Mouse (Mus musculus): ENCODE data around the gene Fcrl6.

Fcrl6 gene

GRCm38 (mm10) chr1:172616537-172617300, 14.4 kb upstream of the Fcrl6 start:
- in situ Hi-C loops (cut with MboI, MseI) = no loop called here

DNA sequence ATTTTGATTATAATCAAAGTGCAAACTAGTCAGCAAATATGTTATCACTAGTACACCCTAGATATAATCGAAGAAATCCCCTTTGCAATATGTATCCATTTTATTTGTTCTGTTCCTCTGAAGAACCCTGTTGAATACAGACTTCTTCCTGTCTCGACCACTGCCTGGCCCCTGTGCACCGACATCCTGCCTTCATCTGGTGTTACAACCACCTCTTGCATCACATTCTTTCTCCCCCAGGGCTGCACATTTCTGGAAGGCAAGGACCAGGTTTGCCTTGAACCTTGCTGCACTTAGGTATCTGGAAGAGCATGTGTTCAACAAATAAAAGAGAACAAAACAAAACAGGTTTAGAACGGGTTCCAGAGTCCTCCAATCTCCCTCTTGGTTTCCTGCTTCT, 13.1 kb upstream of the Fcrl6 start:
- in situ Hi-C loops (cut with MboI, MseI) = no loop called here

GRCm38 (mm10) chr1:172614654-172615053, 12.3 kb upstream of the Fcrl6 start:
- in situ Hi-C loops (cut with MboI, MseI) = no loop called here

DNA sequence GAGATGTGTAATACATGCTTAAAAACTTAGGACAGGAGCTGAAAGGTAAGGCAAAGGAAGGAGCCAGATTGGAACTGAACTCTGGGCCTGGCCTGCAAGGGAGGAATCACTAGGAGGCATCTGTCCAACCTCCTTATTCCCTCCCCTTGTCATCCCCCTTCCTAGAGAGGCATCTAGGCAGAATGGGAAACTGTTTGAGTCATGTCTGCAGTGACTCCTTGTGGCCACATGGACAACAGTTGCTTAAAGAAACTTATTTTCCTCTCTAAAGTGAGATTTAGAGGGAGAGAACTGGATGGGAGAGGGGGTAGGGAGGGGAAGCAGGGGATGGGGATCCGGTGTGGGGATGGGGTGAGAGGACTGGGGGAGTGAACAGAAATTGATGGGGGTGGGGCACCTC, 10.4 kb upstream of the Fcrl6 start:
- in situ Hi-C loops (cut with MboI, MseI) = no loop called here

DNA sequence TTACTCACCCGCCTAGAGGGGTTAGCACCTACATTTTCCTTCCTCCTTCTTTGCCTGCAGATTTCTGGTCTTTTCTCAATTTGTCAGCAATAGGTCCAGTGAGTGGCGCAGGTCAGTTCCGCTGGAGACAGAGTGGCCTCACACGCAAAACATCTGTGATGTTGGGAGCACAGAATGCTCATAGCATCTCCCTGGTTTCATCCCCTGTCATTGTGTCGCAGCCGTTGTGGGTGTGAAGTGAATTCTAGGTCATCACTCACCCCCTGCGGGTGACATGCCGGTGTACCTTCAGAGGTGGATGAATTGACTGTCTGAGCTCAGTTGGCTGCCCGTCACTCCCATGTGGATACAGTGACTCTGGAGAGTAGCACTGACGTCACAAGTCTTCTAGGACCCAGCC, 9.0 kb upstream of the Fcrl6 start:
- in situ Hi-C loops (cut with MboI, MseI) = no loop called here

- in situ Hi-C loops (cut with MboI, MseI) = no loop called here
Measured at GRCm38 (mm10) chr1:172594495-172594894, 7.9 kb downstream of the Fcrl6 start.

GRCm38 (mm10) chr1:172593956-172594355, 8.4 kb downstream of the Fcrl6 start:
- in situ Hi-C loops (cut with MboI, MseI) = no loop called here

DNA sequence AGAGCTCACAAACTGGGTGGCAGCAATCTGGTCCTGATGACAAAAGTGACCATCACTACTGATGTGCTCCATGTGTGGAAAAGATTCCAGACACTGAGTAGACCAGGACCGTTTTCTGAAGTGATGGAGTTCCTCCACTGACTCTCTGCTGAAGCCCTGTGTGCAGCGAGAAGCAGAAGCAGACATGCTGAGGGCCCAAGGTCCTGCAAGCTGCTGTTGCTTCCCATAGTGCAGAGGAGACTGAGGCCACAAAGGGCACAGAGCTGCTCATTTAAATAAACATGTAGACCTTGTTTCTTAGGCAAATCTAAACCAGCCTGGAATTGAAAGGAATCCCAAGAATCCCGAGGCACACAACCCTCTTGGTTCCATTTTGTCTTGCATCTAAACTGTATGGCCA, 9.0 kb downstream of the Fcrl6 start:
- in situ Hi-C loops (cut with MboI, MseI) = no loop called here

GRCm38 (mm10) chr1:172590385-172590784, 12.0 kb downstream of the Fcrl6 start, which contains the start of gene Slamf8:
Slamf8 (minus strand) TSS chr1:172590568.
- in situ Hi-C loops (cut with MboI, MseI) = no loop called here

GRCm38 (mm10) chr1:172585612-172586567, 16.5 kb downstream of the Fcrl6 start:
- in situ Hi-C loops (cut with MboI, MseI) = no loop called here

DNA sequence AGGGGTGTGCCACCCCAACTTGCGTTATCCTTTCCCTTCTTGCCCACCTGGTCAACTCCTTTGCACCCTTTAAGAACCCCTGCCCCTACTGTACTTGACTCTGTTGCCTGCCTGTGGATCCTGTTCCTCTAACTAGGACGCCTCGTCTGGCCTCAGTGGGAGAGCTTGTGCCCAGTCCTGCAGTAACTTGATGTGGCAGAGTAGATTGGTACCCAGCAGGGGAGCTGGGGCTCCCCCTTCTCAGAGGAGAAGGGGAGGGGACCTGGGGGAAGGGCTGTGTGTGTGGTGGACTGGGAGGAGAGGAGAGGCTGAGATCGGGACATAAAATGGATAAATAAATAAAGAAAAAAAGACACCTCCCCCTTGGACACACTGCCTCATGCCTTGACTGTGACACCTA, 17.3 kb downstream of the Fcrl6 start:
- in situ Hi-C loops (cut with MboI, MseI) = no loop called here

DNA sequence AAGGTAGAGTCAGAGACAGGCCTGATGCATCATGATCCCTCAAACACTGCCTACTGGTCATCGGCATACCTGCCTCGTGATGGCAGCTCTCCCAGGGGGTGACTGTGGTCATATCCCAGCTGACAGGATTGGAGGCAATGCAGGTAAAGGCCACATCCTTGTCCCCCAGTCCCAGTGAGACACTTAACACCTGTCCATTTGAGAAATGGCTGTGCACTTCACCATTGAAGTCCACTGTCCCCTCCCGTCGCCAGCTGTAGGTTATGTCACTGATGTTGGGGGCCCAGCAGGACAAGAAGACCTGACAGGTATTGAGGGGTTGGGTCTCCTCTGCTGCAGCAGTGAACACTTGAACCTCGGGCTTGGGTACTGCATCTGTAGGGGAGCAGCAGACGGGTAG, 18.1 kb downstream of the Fcrl6 start:
- in situ Hi-C loops (cut with MboI, MseI) = no loop called here

GRCm38 (mm10) chr1:172582436-172582835, 19.9 kb downstream of the Fcrl6 start:
- in situ Hi-C loops (cut with MboI, MseI) = no loop called here

- in situ Hi-C loops (cut with MboI, MseI) = no loop called here
Measured at GRCm38 (mm10) chr1:172580116-172580515, 22.2 kb downstream of the Fcrl6 start.

DNA sequence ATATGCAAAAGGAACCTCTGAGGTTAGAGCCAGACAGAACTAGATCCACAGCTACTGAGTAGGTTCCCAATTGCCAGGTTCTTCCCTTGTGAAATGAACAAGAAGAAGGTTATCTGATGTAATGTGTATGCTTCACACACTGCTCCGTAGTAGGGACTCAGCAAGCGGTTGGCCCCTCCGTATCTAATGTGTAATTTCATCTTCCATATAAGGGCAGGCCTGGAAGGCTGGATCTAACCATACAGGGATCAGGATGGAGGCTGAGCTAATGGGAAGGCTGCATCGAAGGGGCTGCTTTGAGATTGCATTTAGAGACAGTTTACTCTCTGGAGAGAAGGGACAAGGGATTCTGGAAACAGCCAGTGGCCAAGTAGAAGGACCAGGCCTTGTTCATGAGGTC, 34.6 kb downstream of the Fcrl6 start:
- in situ Hi-C loops (cut with MboI, MseI) = loop anchor here in 1 of 2 experiments (10.0 kb wide), 1 partner anchor 1107 kb away; the partner anchor contains the start of gene Ifi208

- in situ Hi-C loops (cut with MboI, MseI) = loop anchor here in 1 of 2 experiments (10.0 kb wide), 1 partner anchor 1109 kb away; the partner anchor contains the start of gene Ifi208
Measured at GRCm38 (mm10) chr1:172566131-172566530, 36.2 kb downstream of the Fcrl6 start.

DNA sequence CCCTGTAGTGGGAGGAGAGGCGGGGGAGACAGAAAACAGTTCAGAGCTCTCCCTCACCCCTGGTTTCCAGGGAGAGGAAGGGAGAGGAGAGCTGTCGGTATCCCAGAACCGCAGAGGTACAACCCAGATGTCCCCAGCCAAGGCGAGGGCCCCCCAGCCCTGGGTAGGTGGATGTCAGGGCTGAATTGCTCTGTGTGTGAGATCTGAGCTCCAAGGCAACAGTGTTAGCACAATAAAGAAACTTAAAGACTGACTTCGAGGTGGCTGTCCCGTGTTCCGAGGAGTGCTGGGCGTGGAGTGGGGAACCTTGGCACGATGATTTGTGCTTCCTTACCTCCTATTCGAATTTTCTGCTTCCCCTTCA, 38.9 kb downstream of the Fcrl6 start:
- in situ Hi-C loops (cut with MboI, MseI) = loop anchor here in 1 of 2 experiments (10.0 kb wide), 1 partner anchor 1111 kb away; the partner anchor contains the start of gene Ifi208

DNA sequence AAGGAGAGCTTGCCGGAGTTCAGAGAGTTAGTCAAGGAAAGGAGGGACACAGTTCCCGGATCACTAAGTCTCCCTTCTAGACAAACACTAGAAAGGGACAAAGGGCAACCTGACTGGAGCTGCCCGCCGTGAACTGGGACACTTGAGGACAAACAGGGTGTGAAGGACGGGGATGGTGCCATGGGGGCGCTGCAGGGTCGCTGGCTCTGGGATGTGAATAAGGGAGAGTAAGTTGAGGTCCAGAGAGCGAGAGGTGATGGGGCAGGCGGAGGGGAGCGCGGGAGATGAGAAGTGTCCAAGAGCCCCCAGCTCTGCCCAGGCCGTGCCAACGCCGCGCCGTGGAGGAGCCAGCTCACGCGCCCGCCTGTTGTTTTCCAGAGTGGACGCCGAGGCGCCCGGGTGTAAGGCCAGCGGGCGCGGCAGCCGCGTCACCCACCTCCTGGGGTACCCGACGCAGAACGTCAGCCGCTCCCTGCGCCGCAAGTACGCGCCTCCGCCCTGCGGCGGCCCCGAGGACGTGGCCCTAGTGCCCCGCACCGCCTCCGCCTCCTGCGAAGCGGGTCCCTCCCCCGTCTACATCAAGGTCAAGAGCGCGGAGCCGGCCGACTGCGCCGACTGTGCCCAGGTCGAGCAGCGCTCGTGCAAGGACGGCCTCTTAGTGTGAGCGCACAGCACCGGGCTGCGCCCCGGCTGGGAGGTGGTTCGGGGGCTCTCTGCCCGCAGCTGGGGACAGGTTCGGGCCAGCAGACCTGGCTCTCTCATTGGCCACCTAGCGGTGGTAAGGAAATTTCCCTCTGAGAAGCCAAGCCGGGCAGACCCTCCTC, 39.5 kb downstream of the Fcrl6 start:
- in situ Hi-C loops (cut with MboI, MseI) = loop anchor here in 1 of 2 experiments (10.0 kb wide), 1 partner anchor 1112 kb away; the partner anchor contains the start of gene Ifi208

DNA sequence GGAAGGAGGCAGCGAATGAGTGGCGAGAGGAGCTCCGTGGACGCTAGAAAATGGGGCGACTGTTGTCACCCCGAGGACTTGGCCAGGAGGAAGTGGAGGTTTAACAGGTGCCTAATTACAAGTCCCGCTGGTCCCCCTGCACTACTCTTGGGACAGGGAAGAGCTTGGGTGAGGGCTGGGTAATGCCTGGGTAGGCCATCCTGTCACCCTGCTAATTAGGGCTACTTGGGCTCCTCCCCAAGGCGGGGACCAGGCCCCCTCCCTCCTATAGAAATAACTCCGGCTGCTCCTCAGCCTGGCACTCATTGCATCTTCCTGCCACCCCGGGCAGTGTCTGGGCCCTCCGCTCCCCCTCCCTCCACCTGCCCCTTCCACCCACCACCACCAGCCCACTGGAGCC, 46.7 kb downstream of the Fcrl6 start, which contains the start of gene Vsig8:
Vsig8 (plus strand) TSS at position 301 of the 400 bp plus-strand sequence.
- in situ Hi-C loops (cut with MboI, MseI) = no loop called here

DNA sequence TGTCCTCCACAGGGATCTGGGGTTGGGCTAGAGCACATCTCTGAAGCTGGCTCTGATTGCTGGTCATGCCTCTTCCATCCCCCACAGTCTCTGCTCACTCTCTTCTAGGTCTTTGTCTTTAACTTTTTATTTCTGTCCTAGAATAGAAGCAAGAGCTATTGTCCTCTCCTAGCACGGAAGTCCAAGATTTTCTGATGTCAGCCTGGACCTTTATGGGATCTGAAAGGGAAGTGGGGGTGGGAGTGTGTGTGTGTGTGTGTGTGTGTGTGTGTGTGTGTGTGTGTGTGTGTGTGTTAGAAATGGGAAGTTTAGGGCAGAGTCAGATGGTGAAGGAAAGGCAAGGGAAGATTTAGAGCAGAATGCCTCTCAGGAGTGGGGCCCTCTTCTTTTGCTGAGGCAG, 49.7 kb downstream of the Fcrl6 start:
- in situ Hi-C loops (cut with MboI, MseI) = no loop called here

DNA sequence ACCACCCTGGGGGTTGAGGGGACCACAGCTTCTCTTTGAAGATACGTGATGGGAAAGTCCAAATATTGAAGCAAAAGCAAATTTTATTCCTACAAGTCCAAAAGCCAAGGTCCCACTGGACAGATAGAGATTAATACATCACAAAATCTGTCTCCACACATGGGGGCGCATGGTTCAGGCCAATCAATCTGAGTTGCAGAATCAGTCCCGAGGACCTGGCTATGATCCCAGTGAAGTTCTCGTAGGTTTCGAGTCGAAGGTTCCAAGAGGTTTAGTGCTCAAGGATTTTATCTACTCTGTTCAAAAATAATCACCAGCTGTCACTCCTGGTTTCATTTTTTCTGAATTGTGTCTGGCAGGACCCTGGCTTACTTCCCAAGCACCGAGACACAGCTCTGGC, 51.3 kb downstream of the Fcrl6 start:
- in situ Hi-C loops (cut with MboI, MseI) = no loop called here

All from T-helper 17 cell (primary cell).